Mouse (Mus musculus): ENCODE results near the gene Stard13. TPM values are rescaled to one million over a fixed set of nuclear protein-coding genes. Genes with fewer than 3 reads are reported as not detected.

Stard13 gene
- polyA plus RNA-seq, 1 experiment from 2014 or later = 13.0 TPM

GRCm38 (mm10) chr5:151167641-151168040 is 66.0 kb downstream of the Stard13 start:
- Histone ChIP-seq H3K36me3 (ENCODE audit: control insufficient read depth, insufficient read depth, low read length) (no peaks in the 10 kb centered on the region), H3K27me3 (replicated peaks; ENCODE audit: control insufficient read depth, insufficient read depth, low read length) (no peaks in the 10 kb centered on the region), H3K4me2 (ENCODE audit: low read length) (no peak overlapping the region), H3K4me3 (ENCODE audit: low read depth, low read length) (no peak overlapping the region), H3K4me1 (replicated peaks; ENCODE audit: control insufficient read depth, insufficient read depth, low read length) (peaks cover 17% of the 10 kb centered on the region; the same call in 1 of the 2 replicates), H3K9ac (ENCODE audit: low read length) (no peak overlapping the region), H3K9me3 (ENCODE audit: control insufficient read depth, low read length) (no peaks in the 10 kb centered on the region), H3K27ac (ENCODE audit: low read depth) (no peak overlapping the region)
- DNase-seq (ENCODE audit: low spot score) (peak; percentile 46), ATAC-seq (replicated peaks; ENCODE audit: low FRiP score, low TSS enrichment, low read depth) (no peak)
- 33% methylated on average over 6 of the region's 6 CpGs for WGBS

DNA sequence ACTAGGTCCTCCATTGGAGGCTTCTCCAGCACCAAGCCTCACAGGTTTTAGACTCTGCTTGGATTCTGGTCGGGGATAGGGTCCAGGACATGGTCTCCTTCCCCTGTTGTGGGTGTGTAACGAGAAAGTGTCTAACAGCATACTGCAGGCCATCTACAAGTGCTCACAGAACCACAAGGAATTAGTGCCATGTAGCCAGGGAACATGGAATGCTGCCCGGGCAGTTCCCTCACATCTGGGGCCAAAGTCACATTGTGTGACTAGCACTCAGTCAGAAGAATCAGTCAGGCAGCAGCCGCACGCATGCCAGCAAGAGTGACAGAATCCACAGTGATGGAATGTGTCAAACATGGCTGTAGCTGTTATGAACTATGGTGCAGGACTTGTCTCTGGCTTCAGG is 67.4 kb downstream of the Stard13 start:
- Histone ChIP-seq H3K27ac (ENCODE audit: low read depth) (no peak overlapping the region), H3K27me3 (replicated peaks; ENCODE audit: control insufficient read depth, insufficient read depth, low read length) (no peaks in the 10 kb centered on the region), H3K36me3 (ENCODE audit: control insufficient read depth, insufficient read depth, low read length) (no peaks in the 10 kb centered on the region), H3K4me3 (ENCODE audit: low read depth, low read length) (no peak overlapping the region), H3K9ac (ENCODE audit: low read length) (no peak overlapping the region), H3K4me1 (replicated peaks; ENCODE audit: control insufficient read depth, insufficient read depth, low read length) (peaks cover 17% of the 10 kb centered on the region; the same call in 1 of the 2 replicates), H3K4me2 (ENCODE audit: low read length) (no peak overlapping the region), H3K9me3 (ENCODE audit: control insufficient read depth, low read length) (no peaks in the 10 kb centered on the region)
- WGBS = 84% methylated on average over 5 of the region's 5 CpGs
- peak; percentile 50 for DNase-seq (ENCODE audit: low spot score)
- ATAC-seq (replicated peaks; ENCODE audit: low FRiP score, low TSS enrichment, low read depth) = no peak

DNA sequence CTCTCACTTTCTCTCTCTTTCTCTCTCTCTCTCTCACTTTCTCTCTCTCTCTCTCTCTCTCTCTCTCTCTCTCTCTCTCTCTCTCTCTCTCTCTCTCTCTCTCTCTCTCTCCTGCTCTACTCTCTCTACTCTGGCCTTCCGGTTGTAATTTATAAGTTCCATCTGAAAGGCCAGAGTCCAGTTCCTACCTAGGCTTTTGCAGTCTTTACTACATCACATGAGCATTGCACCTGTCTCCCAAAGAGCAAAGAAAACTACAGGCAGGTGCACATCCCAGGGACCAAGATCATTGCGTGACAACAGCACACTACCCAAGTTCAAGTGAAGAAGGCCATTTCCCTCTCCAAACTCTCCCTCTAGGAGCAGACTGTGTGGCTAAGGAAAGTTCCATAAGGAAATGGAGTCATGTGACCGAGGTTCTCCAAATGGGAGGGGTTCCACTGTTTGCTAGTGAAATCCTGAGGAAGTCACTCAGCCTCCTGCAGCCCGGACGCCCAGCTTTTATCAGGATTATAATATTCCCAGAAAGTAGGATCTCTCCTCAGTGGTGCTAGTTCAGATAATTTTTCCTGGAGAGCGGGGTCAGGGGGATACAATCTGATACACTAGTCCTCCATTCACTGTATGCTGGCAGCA is 68.1 kb downstream of the Stard13 start:
- no peaks in the 10 kb centered on the region for H3K9me3 ChIP-seq (ENCODE audit: control insufficient read depth, low read length)
- no peaks in the 10 kb centered on the region for H3K36me3 ChIP-seq (ENCODE audit: control insufficient read depth, insufficient read depth, low read length)
- peaks cover 17% of the 10 kb centered on the region; the same call in 1 of the 2 replicates for H3K4me1 ChIP-seq (replicated peaks; ENCODE audit: control insufficient read depth, insufficient read depth, low read length)
- H3K27ac ChIP-seq (ENCODE audit: low read depth) = no peak overlapping the region
- 75% methylated on average over 6 of the region's 6 CpGs for WGBS
- DNase-seq (ENCODE audit: low spot score) (peak; percentile 54), ATAC-seq (replicated peaks; ENCODE audit: low FRiP score, low TSS enrichment, low read depth) (peak; percentile 51; the same call in 1 of the 2 replicates)
- H3K4me3 ChIP-seq (ENCODE audit: low read depth, low read length) = no peak overlapping the region
- no peak overlapping the region for H3K9ac ChIP-seq (ENCODE audit: low read length)
- H3K27me3 ChIP-seq (replicated peaks; ENCODE audit: control insufficient read depth, insufficient read depth, low read length) = no peaks in the 10 kb centered on the region
- H3K4me2 ChIP-seq (ENCODE audit: low read length) = no peak overlapping the region

GRCm38 (mm10) chr5:151164815-151165214 is 68.8 kb downstream of the Stard13 start:
- 69% methylated on average over 4 of the region's 4 CpGs for WGBS
- Histone ChIP-seq H3K9ac (ENCODE audit: low read length) (no peak overlapping the region), H3K4me2 (ENCODE audit: low read length) (no peak overlapping the region), H3K4me3 (ENCODE audit: low read depth, low read length) (no peak overlapping the region), H3K27ac (ENCODE audit: low read depth) (no peak overlapping the region), H3K27me3 (replicated peaks; ENCODE audit: control insufficient read depth, insufficient read depth, low read length) (no peaks in the 10 kb centered on the region), H3K9me3 (ENCODE audit: control insufficient read depth, low read length) (no peaks in the 10 kb centered on the region), H3K4me1 (replicated peaks; ENCODE audit: control insufficient read depth, insufficient read depth, low read length) (peaks cover 17% of the 10 kb centered on the region; the same call in 1 of the 2 replicates), H3K36me3 (ENCODE audit: control insufficient read depth, insufficient read depth, low read length) (no peaks in the 10 kb centered on the region)
- ATAC-seq (replicated peaks; ENCODE audit: low FRiP score, low TSS enrichment, low read depth) (0 out of 2 replicates have a peak, but pooled peaks have one; percentile 45), DNase-seq (ENCODE audit: low spot score) (peak; percentile 37)

- H3K4me2 ChIP-seq (ENCODE audit: low read length) = no peak overlapping the region
- no peak overlapping the region for H3K4me3 ChIP-seq (ENCODE audit: low read depth, low read length)
- no peak for ATAC-seq (replicated peaks; ENCODE audit: low FRiP score, low TSS enrichment, low read depth)
- no peaks in the 10 kb centered on the region for H3K36me3 ChIP-seq (ENCODE audit: control insufficient read depth, insufficient read depth, low read length)
- H3K4me1 ChIP-seq (replicated peaks; ENCODE audit: control insufficient read depth, insufficient read depth, low read length) = peaks cover 9% of the 10 kb centered on the region; the same call in 1 of the 2 replicates
- DNase-seq (ENCODE audit: low spot score) = no peak
- H3K9ac ChIP-seq (ENCODE audit: low read length) = no peak overlapping the region
- H3K27me3 ChIP-seq (replicated peaks; ENCODE audit: control insufficient read depth, insufficient read depth, low read length) = no peaks in the 10 kb centered on the region
- H3K9me3 ChIP-seq (ENCODE audit: control insufficient read depth, low read length) = no peaks in the 10 kb centered on the region
- H3K27ac ChIP-seq (ENCODE audit: low read depth) = no peak overlapping the region
- WGBS = 85% methylated on average over 3 of the region's 3 CpGs
Measured at GRCm38 (mm10) chr5:151162642-151163041, 71.0 kb downstream of the Stard13 start.

- H3K9ac ChIP-seq (ENCODE audit: low read length) = no peak overlapping the region
- ATAC-seq (replicated peaks; ENCODE audit: low FRiP score, low TSS enrichment, low read depth) (no peak), DNase-seq (ENCODE audit: low spot score) (no peak)
- WGBS = 73% methylated on average over 1 of the region's 1 CpGs
- H3K27me3 ChIP-seq (replicated peaks; ENCODE audit: control insufficient read depth, insufficient read depth, low read length) = no peaks in the 10 kb centered on the region
- no peaks in the 10 kb centered on the region for H3K36me3 ChIP-seq (ENCODE audit: control insufficient read depth, insufficient read depth, low read length)
- no peaks in the 10 kb centered on the region for H3K9me3 ChIP-seq (ENCODE audit: control insufficient read depth, low read length)
- H3K4me3 ChIP-seq (ENCODE audit: low read depth, low read length) = no peak overlapping the region
- H3K4me2 ChIP-seq (ENCODE audit: low read length) = no peak overlapping the region
- peaks cover 23% of the 10 kb centered on the region for H3K4me1 ChIP-seq (replicated peaks; ENCODE audit: control insufficient read depth, insufficient read depth, low read length)
- H3K27ac ChIP-seq (ENCODE audit: low read depth) = no peak overlapping the region
Measured at GRCm38 (mm10) chr5:151155247-151155646, 78.4 kb downstream of the Stard13 start.

- DNase-seq (ENCODE audit: low spot score) = no peak
Measured at GRCm38 (mm10) chr5:151154780-151155179, 78.9 kb downstream of the Stard13 start.

DNA sequence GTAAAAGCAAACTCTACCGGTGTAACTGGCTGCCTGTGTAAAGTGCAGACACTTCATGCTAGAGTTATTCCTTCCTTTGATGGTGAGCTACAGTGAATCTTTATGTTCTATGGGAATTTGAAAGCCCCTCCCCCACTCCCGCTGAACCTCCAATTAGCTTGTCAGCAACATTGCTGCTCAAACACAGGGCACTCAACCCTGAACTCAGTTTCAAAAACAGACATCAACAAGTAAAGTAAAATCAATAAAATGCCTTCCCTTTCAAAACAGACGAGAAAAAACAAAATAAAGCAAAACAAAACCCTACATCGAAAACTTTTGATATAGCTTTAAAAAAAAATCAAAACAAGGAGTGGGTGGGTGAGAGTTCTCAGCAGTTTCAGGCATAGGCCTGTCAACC is 79.6 kb downstream of the Stard13 start:
- no peak overlapping the region for H3K9ac ChIP-seq (ENCODE audit: low read length)
- H3K27ac ChIP-seq (ENCODE audit: low read depth) = no peak overlapping the region
- no peak overlapping the region for H3K4me2 ChIP-seq (ENCODE audit: low read length)
- peaks cover 23% of the 10 kb centered on the region for H3K4me1 ChIP-seq (replicated peaks; ENCODE audit: control insufficient read depth, insufficient read depth, low read length)
- DNase-seq (ENCODE audit: low spot score) = no peak
- 65% methylated on average over 4 of the region's 4 CpGs for WGBS
- H3K27me3 ChIP-seq (replicated peaks; ENCODE audit: control insufficient read depth, insufficient read depth, low read length) = no peaks in the 10 kb centered on the region
- ATAC-seq (replicated peaks; ENCODE audit: low FRiP score, low TSS enrichment, low read depth) = no peak
- no peaks in the 10 kb centered on the region for H3K36me3 ChIP-seq (ENCODE audit: control insufficient read depth, insufficient read depth, low read length)
- no peak overlapping the region for H3K4me3 ChIP-seq (ENCODE audit: low read depth, low read length)
- H3K9me3 ChIP-seq (ENCODE audit: control insufficient read depth, low read length) = no peaks in the 10 kb centered on the region

More at GRCm38 (mm10) chr5:151154780-151155179, 78.9 kb downstream of the Stard13 start:
- ATAC-seq (replicated peaks; ENCODE audit: low FRiP score, low TSS enrichment, low read depth) = no peak
- Histone ChIP-seq H3K9ac (ENCODE audit: low read length) (no peak overlapping the region), H3K27me3 (replicated peaks; ENCODE audit: control insufficient read depth, insufficient read depth, low read length) (no peaks in the 10 kb centered on the region), H3K36me3 (ENCODE audit: control insufficient read depth, insufficient read depth, low read length) (no peaks in the 10 kb centered on the region), H3K9me3 (ENCODE audit: control insufficient read depth, low read length) (no peaks in the 10 kb centered on the region), H3K4me3 (ENCODE audit: low read depth, low read length) (no peak overlapping the region), H3K27ac (ENCODE audit: low read depth) (no peak overlapping the region), H3K4me2 (ENCODE audit: low read length) (no peak overlapping the region), H3K4me1 (replicated peaks; ENCODE audit: control insufficient read depth, insufficient read depth, low read length) (peaks cover 23% of the 10 kb centered on the region)
- 30% methylated on average over 3 of the region's 3 CpGs for WGBS

- DNase-seq (ENCODE audit: low spot score) (no peak), ATAC-seq (replicated peaks; ENCODE audit: low FRiP score, low TSS enrichment, low read depth) (no peak)
- Histone ChIP-seq H3K27me3 (replicated peaks; ENCODE audit: control insufficient read depth, insufficient read depth, low read length) (no peaks in the 10 kb centered on the region), H3K27ac (ENCODE audit: low read depth) (no peak overlapping the region), H3K9me3 (ENCODE audit: control insufficient read depth, low read length) (no peaks in the 10 kb centered on the region), H3K9ac (ENCODE audit: low read length) (no peak overlapping the region), H3K4me3 (ENCODE audit: low read depth, low read length) (no peak overlapping the region), H3K4me2 (ENCODE audit: low read length) (no peak overlapping the region), H3K4me1 (replicated peaks; ENCODE audit: control insufficient read depth, insufficient read depth, low read length) (peaks cover 23% of the 10 kb centered on the region), H3K36me3 (ENCODE audit: control insufficient read depth, insufficient read depth, low read length) (no peaks in the 10 kb centered on the region)
- 83% methylated on average over 9 of the region's 9 CpGs for WGBS
Measured at GRCm38 (mm10) chr5:151151549-151151948, 82.1 kb downstream of the Stard13 start.
